Mouse (Mus musculus) cerebellum, adult 2 months (tissue): ENCODE results near the gene Pcmt1.

Experiments
- CTCF ChIP-seq: fragments of 200-500 bp; IDR thresholded peaks from 2 replicates; pipeline ENCODE4 v1.5.1; 2011; ENCODE audit warnings: low read depth, mild to moderate bottlenecking, control low read depth, low read length, moderate library complexity, borderline replicate concordance; ENCODE audit not compliant: insufficient read depth
- POLR2A ChIP-seq: fragments of 200-500 bp; IDR thresholded peaks from 2 replicates; pipeline ENCODE4 v1.6.1; 2011; ENCODE audit warnings: low read length, control low read depth, borderline replicate concordance; ENCODE audit not compliant: insufficient read depth

GRCm38 (mm10) chr10:7695286-7695685 lies 14.3 kb upstream of the Pcmt1 start:
- TF ChIP-seq CTCF (no peak), POLR2A (no peak)
